Mouse (Mus musculus) bone marrow, adult 2 months (tissue): ENCODE data around the gene Cdk12. TPM values are rescaled to one million over a fixed set of nuclear protein-coding genes. Genes with fewer than 3 reads are reported as not detected.

Experiments
- H3K27ac ChIP-seq: fragments of 200-500 bp; 2 replicates; pipeline ENCODE4 v1.5.1; 2012; ENCODE audit warnings: low read depth, mild to moderate bottlenecking, control low read depth, inconsistent platforms, low read length; ENCODE audit not compliant: control insufficient read depth, poor library complexity, insufficient read depth
- H3K4me1 ChIP-seq: fragments of 200-500 bp; 2 replicates; pipeline ENCODE4 v1.6.1; 2011; ENCODE audit warnings: low read length; ENCODE audit not compliant: control insufficient read depth, insufficient read depth
- H3K4me3 ChIP-seq: fragments of 200-500 bp; replicated peaks from 2 replicates; pipeline ENCODE3; 2011; ENCODE audit warnings: mild to moderate bottlenecking, low read depth, low read length, control low read depth; ENCODE audit not compliant: control insufficient read depth
- CTCF ChIP-seq: fragments of 200-500 bp; IDR thresholded peaks from 2 replicates; pipeline ENCODE4 v1.5.1; 2011; ENCODE audit warnings: low read length, control low read depth; ENCODE audit not compliant: control insufficient read depth, insufficient read depth
- POLR2A ChIP-seq: fragments of 200-500 bp; IDR thresholded peaks from 2 replicates; pipeline ENCODE4 v1.6.1; 2011; ENCODE audit warnings: low read depth, mild to moderate bottlenecking, control low read depth, low read length, borderline replicate concordance; ENCODE audit not compliant: control insufficient read depth
- WGBS: fragments of 180-500 bp; shearing (Covaris S2); methylation state at CpG from one replicate; pipeline ENCODE4 v1.1.7; 2018; 5-methylcytosine and 5-hydroxymethylcytosine counted together
- polyA plus RNA-seq: library from polyadenylated mRNA; stranded (reverse); fragments of >200 nt; gene quantifications from 2 replicates; pipeline ENCODE4 v1.2.4, GENCODE M21; 2011; ENCODE audit warnings: low replicate concordance; ENCODE audit not compliant: missing spikeins, insufficient read depth, insufficient read length

The Cdk12 gene
- polyA plus RNA-seq, 1 experiment, result 34.8 TPM

DNA sequence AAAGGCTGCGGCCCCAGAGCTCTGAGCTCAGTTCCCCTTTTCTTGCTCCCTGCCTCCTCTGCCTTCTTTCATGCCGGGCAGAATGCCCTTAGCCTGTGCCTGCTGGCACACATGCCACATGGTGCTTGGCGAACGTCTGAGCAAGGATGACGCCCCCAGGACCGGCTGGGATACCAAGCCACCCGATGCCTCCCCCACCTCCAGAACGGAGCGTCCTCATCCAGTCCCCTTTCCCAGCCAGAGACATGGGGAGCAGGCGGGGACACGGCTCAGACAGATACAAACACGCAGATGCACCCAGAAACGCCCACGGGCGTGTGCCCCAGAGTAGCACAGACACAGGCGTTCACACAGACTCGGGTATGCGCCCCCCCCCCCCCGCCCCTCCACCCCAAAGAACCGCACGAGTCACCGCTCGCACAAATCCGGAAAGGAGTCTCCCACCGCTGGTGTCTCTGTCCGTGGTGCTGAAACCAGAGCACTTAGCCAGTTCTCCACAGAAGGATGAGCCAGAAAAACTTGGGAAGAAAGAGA, 111.0 kb downstream of the Cdk12 start:
- WGBS, result 2% methylated on average over 26 of the region's 26 CpGs
- Histone ChIP-seq H3K27ac (no peak overlapping the region), H3K4me1 (no peaks in the 10 kb centered on the region), H3K4me3 (no peak overlapping the region)
- TF ChIP-seq POLR2A (no peak), CTCF (no peak)

DNA sequence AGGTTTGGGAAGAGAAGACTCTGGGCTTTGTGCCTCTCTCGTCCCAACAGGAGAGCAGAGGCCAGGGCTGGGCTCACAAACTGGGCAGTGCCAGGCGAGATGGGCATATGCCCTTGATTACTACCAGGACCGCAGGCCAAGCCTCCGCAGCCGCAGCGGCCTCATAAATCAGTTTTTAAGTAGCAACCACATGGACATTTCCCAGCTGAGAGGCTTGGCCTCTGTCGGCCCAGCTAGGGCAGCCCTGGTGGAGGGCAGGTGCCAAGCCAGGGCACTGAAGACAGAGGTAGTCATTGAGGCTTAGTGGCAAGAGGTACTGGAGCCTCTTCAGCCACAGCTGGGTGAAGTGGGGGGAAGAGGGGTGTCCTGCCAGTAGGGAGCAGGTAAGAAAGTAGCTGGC, 114.6 kb downstream of the Cdk12 start:
- no peaks in the 10 kb centered on the region for H3K4me1 ChIP-seq
- H3K27ac ChIP-seq, result no peak overlapping the region
- TF ChIP-seq POLR2A (no peak), CTCF (no peak)
- H3K4me3 ChIP-seq, result no peak overlapping the region
- 8% methylated on average over 7 of the region's 7 CpGs for WGBS

DNA sequence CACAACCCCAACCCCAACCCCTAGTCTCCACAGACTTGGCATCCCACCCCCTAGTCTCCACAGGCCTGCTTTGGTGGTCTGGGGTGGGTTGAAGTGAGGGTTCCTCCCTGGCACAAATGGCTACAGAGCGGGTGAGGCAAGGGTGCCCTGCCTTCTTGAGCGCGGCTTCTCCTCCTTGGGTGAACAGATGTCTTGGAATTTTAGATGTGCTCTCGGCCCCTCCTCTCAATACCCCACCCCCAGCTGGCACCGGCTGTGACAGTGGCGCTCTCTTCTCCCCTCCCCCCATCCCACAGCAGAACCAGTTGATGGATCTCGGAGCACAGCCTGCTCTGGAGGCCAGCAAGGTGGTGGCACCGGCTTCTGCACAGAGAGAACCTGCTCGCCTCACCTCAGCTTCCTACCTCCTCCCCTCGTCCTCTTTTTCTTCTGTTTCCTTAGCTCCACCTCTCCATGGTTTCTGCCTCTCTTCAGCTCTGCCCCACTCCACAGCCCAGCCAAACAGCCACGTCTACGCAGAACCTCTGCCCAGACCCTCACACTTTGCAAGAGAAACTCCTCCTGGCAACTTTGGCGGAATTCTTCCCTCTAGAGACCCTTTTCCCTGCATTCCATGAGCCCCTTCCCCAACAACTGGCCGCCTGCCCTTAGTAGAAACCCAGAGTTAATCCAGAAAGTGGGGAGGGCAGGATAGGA, 115.7 kb downstream of the Cdk12 start:
- H3K4me1 ChIP-seq, result no peaks in the 10 kb centered on the region
- no peak overlapping the region for H3K27ac ChIP-seq
- no peak for TF ChIP-seq CTCF
- no peak for TF ChIP-seq POLR2A
- no peak overlapping the region for H3K4me3 ChIP-seq
- WGBS, result 4% methylated on average over 14 of the region's 14 CpGs

DNA sequence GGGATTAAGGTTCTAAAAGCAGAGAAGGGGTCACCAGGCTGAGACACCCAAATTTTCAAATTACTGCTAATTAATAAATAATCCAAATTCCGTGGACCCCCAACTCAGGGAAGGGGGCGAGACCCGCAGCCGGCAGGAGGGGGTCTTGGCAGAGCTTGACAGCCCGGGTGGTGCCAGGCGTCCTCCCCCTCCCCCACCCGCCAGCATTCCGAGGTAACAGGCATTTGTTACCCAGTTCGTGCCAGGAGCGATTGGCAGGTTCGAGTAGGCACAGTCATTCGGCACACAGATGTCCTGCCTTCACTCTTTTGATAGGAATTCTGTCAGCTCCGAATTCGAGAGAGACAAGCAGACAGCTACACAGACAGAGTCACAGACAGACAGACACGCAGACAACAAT, 116.3 kb downstream of the Cdk12 start:
- WGBS, result 4% methylated on average over 15 of the region's 15 CpGs
- no peak overlapping the region for H3K27ac ChIP-seq
- TF ChIP-seq CTCF, result no peak
- H3K4me3 ChIP-seq, result no peak overlapping the region
- no peaks in the 10 kb centered on the region for H3K4me1 ChIP-seq

DNA sequence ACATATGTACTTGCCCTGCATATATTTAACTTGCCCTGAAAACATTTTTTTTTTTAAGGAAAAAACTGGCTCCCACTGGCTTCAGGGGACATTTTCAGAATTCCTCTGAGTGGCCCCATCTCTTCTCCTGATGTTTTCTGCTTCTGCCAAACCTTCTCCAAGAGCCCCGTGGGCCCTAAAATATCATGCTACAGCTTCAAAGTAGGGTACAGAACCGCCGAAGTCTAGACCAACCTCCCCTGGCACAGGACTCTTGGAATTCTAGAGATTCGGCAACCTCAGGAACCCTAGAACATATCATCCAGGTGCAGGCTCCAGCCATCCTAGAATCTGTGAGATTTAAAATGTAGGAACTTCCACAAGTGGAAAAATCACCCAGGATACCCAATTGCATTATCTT, 116.7 kb downstream of the Cdk12 start:
- no peaks in the 10 kb centered on the region for H3K4me1 ChIP-seq
- no peak overlapping the region for H3K27ac ChIP-seq
- TF ChIP-seq CTCF (no peak), POLR2A (no peak)
- no peak overlapping the region for H3K4me3 ChIP-seq
- 11% methylated on average over 4 of the region's 4 CpGs for WGBS

DNA sequence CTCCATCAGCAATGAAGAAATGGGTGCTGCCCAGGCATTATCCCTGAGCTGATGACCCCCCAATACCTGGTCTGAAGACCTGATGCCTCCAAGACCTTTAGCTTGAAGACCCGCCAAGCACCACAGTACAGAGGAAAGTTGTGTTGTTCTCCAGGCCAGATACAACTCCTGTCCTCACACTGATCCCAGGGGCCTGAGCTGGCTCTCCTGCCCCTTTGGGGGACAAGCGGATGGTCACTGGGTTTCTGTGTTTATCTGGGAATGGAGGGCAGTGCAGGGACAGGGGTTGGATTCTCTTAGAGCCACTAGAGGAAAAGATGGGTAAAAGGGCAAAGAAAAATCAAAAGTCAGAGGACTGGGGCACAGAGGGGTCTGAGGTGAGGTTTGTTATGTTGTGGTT, 117.1 kb downstream of the Cdk12 start:
- TF ChIP-seq CTCF, result no peak
- TF ChIP-seq POLR2A, result no peak
- WGBS, result 17% methylated on average over 2 of the region's 2 CpGs
- no peaks in the 10 kb centered on the region for H3K4me1 ChIP-seq
- H3K27ac ChIP-seq, result no peak overlapping the region
- no peak overlapping the region for H3K4me3 ChIP-seq

DNA sequence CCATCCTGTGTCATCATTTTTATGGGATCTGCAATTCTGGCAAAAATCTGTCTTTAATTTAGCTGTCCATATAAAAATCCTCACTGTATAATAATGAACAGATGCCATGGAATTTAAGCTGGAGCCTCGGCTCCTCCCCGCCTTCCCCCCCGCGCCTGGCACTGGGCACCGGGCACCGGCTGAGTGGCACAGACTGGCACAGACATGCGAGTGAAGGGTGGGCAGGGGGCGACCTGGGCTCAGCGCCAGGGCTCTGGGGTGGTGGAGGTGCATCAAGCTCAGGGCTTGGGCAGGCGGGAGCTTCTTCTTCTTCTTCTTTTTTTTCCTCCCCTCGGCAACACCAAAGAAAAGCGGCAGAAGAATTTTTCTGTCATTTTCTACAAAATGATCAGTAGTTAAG, 117.5 kb downstream of the Cdk12 start:
- no peak for TF ChIP-seq POLR2A
- no peak for TF ChIP-seq CTCF
- Histone ChIP-seq H3K4me1 (no peaks in the 10 kb centered on the region), H3K4me3 (no peak overlapping the region), H3K27ac (no peak overlapping the region)
- 13% methylated on average over 12 of the region's 12 CpGs for WGBS

DNA sequence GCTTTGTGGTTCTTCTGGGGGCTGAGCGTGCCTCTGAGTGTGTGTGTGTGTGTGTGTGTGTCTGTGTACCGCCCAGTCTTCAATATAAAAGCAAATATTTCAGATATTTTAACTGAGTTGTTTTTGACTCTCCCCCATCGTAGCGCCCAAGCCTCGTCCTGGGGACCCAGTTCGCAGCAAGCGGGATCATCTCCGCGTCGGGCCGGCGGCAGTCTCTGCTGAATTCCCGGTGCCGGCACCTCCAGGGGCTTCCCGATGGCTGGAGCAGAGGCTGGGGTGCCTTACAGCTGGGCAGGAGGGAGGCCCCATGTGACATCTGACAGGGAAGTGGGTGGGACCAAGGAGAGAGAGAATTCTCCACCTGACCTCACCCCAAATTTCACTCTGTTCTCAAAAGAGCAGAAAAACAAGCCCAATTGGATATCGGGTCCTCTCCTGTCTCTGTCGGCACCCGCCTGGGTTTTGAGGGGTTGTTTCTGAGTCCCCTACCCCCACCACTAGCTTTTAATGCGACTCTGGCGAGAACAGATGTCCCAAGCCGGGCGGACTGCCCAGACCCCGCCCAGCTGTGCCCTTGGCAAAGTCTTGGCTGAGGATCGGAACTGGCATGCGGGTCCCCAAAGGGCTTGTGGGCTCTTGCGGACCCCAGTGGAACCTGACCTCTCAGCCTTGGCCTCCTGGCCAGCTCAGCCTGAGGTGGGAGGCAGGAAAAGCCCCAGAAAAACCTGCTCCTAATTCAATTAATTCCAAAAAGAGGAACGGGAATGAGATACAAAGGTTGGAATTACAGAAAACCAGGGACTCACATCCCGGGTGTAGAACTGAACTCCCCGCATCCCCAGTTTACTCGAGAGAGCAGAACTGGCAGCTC, 118.2 kb downstream of the Cdk12 start:
- H3K4me1 ChIP-seq, result no peaks in the 10 kb centered on the region
- no peak overlapping the region for H3K27ac ChIP-seq
- no peak overlapping the region for H3K4me3 ChIP-seq
- 6% methylated on average over 30 of the region's 30 CpGs for WGBS
- TF ChIP-seq POLR2A, result no peak
- no peak for TF ChIP-seq CTCF

DNA sequence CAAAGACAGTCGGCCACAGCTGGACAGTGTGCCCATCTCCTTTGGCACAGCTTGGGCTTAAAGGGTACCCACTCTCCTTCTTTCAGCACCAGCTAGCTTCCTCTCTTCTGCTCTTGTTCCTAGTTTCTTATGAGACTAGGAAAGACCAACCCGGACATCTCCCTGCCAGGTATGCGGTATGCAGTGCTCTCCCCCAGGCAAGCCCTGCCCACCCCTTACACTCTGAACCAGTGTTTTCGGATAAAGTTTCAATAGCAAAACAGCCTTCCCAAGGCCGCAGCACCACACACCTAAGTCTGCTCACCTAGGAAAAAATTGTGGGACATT, 118.8 kb downstream of the Cdk12 start:
- TF ChIP-seq POLR2A (no peak), CTCF (no peak)
- H3K4me3 ChIP-seq, result no peak overlapping the region
- H3K4me1 ChIP-seq, result no peaks in the 10 kb centered on the region
- WGBS, result 5% methylated on average over 5 of the region's 5 CpGs
- no peak overlapping the region for H3K27ac ChIP-seq
